Mouse (Mus musculus): ENCODE measurements around the gene Glmp. TPM values are rescaled to one million over a fixed set of nuclear protein-coding genes. Genes with fewer than 3 reads are reported as not detected.
"Not testable (repeated sequence)": the region's sequence is repeated elsewhere in the genome, so short reads cannot be mapped to it uniquely, and the experiment has no call there.

Gene Glmp
- polyA plus RNA-seq, 1 experiment = 171 TPM

DNA sequence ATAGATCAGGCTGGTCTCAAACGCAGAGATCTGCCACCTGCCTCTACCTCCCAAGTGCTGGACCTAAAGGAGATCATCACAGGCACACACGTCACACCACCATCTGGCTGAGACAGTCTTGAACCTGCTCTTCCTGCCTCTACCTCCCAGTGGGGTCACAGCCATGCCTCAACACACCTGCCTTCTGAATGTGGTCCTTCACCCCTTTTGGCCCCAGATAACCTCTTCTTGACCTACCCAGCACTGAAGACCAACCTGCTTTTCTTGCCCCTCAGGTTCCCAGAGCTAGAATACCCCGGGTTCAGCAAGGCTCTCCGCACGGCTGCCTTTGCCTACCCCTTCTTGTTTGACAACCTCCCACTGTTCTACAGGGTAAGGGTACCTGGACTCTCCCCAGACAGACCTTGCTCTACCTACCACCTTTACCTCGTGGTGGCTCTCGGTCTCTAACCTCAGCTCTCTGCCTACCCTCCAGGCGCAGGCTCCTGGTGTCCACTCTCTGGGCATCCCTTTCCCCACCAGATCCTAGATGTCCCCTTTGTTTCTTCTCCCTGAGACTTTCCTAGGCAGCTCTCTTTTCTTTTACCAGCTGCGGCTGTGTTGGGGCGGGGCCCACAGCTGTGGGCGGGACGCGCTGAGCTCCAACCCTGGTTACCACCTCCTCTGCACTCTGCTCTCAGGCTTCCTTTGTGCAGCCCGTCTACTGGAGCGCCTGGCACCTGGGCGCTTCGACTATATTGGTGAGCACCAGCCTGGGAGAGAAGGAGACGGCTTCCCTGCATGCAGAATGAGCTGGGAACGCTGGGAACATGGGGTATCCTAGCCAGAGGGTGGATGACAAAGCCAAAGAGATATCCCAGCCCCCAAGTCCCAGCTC, 51.2 kb downstream of the Glmp start:
- H3K4me2 ChIP-seq (ENCODE audit: low read depth) = peak overlapping the region; percentile 60
- not testable (repeated sequence) for H3K36me3 ChIP-seq (ENCODE audit: control insufficient read depth, insufficient read depth); H3K27me3 ChIP-seq (ENCODE audit: control insufficient read depth, insufficient read depth, insufficient read length); H3K79me2 ChIP-seq (ENCODE audit: control insufficient read depth, insufficient read depth); H3ac ChIP-seq (ENCODE audit: control insufficient read depth, insufficient read length); H3K4me3 ChIP-seq

DNA sequence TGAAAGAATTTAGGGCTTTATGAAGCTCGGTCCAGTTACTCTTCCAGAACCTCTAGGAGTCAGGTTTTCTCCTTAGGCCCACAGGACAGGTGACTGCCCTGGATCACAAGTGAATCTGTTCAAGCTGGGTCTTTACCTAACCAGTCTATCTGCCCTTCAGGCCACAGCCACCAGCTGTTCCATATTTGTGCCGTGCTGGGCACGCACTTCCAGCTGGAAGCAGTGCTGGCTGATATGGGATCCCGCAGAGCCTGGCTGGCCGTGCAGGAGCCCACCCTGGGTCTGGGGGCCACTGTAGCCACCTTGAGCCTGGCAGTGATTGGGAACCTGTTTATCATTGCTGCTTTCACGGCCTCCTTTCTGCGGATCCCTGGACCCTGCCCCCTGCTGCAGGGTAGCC, 51.8 kb downstream of the Glmp start:
- not testable (repeated sequence) for H3K36me3 ChIP-seq (ENCODE audit: control insufficient read depth, insufficient read depth); H3K4me3 ChIP-seq
- peak overlapping the region; percentile 60 for H3K4me2 ChIP-seq (ENCODE audit: low read depth)

DNA sequence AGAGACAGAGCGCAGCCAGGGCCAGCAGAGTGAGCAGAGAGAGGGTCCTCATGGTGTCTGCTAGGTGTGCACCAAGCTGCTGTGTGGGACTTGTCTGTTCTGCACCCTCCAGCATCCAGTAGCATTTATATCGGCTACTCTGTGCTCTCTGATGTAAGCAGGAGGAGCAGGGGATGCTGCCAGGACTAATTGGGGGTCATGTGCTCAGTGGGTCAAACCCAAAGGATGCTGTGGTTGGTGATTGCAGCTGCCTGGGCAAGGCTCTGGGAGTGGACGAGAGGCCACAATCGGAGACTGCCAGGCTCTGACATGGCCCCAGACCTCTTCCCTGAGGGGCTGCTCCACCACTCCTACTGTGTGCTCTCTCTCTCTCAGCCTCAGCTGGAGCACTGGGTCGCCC, 53.8 kb downstream of the Glmp start, which contains the start of gene Bglap2:
Bglap2 (minus strand) TSS at position 101 of the 400 bp plus-strand sequence.
- H3K27me3 ChIP-seq (ENCODE audit: control insufficient read depth, insufficient read depth, insufficient read length); H3K36me3 ChIP-seq (ENCODE audit: control insufficient read depth, insufficient read depth); H3K79me2 ChIP-seq (ENCODE audit: control insufficient read depth, insufficient read depth); H3ac ChIP-seq (ENCODE audit: control insufficient read depth, insufficient read length); H3K4me2 ChIP-seq (ENCODE audit: low read depth); H3K4me3 ChIP-seq: not testable (repeated sequence)
- peak in 1 of 3 experiments; percentile 4 for TF ChIP-seq MYOG (IDR thresholded peaks at IDR 0.05; ENCODE audit: control insufficient read depth in 1 of 3, insufficient read depth in 1 of 3, insufficient read length in 2 of 3, low read depth in 2 of 3)

More for the DNA sequence above, 51.8 kb downstream of the Glmp start:
- H3K27me3 ChIP-seq (ENCODE audit: control insufficient read depth, insufficient read depth, insufficient read length); H3K79me2 ChIP-seq (ENCODE audit: control insufficient read depth, insufficient read depth); H3ac ChIP-seq (ENCODE audit: control insufficient read depth, insufficient read length): not testable (repeated sequence)

Other genes starting within 250 kb of the Glmp start
- not detected for gene Ttc24, start 246.7 kb upstream of the Glmp start, polyA plus RNA-seq (2012; fragmentation: generic; extraction: Trizol)
- gene Iqgap3, start 243.1 kb upstream of the Glmp start, polyA plus RNA-seq (2012; fragmentation: generic; extraction: Trizol) = 13.6 TPM
- 121 TPM for gene Mef2d, start 182.7 kb upstream of the Glmp start, polyA plus RNA-seq (2012; fragmentation: generic; extraction: Trizol)
- gene Rhbg, start 70.3 kb upstream of the Glmp start, polyA plus RNA-seq (2012; fragmentation: generic; extraction: Trizol) = not detected
- 0.06 TPM for gene Gm38392, start 37.8 kb upstream of the Glmp start, polyA plus RNA-seq (2012; fragmentation: generic; extraction: Trizol)
- gene Tsacc, start 28.0 kb upstream of the Glmp start, polyA plus RNA-seq (2012; fragmentation: generic; extraction: Trizol) = 2.7 TPM
- 409 TPM for gene Cct3, start 27.9 kb upstream of the Glmp start, polyA plus RNA-seq (2012; fragmentation: generic; extraction: Trizol)
- 2.3 TPM for gene Tmem79, start 11.1 kb downstream of the Glmp start, polyA plus RNA-seq (2012; fragmentation: generic; extraction: Trizol)
- 53.5 TPM for gene Smg5, start 11.2 kb downstream of the Glmp start, polyA plus RNA-seq (2012; fragmentation: generic; extraction: Trizol)
- not detected for gene Paqr6, start 39.6 kb downstream of the Glmp start, polyA plus RNA-seq (2012; fragmentation: generic; extraction: Trizol)
- gene Bglap3, start 47.7 kb downstream of the Glmp start, polyA plus RNA-seq (2012; fragmentation: generic; extraction: Trizol) = 0.95 TPM
- gene Bglap2, start 53.7 kb downstream of the Glmp start, polyA plus RNA-seq (2012; fragmentation: generic; extraction: Trizol) = 6.6 TPM
- 0.34 TPM for gene Bglap, start 59.4 kb downstream of the Glmp start, polyA plus RNA-seq (2012; fragmentation: generic; extraction: Trizol)
- 59.0 TPM for gene Pmf1, start 85.3 kb downstream of the Glmp start, polyA plus RNA-seq (2012; fragmentation: generic; extraction: Trizol)
- gene Slc25a44, start 100.1 kb downstream of the Glmp start, polyA plus RNA-seq (2012; fragmentation: generic; extraction: Trizol) = 19.3 TPM
- 0.35 TPM for gene Sema4a, start 136.2 kb downstream of the Glmp start, polyA plus RNA-seq (2012; fragmentation: generic; extraction: Trizol)
- 954 TPM for gene Lmna, start 184.9 kb downstream of the Glmp start, polyA plus RNA-seq (2012; fragmentation: generic; extraction: Trizol)
- 8.1 TPM for gene Mex3a, start 207.4 kb downstream of the Glmp start, polyA plus RNA-seq (2012; fragmentation: generic; extraction: Trizol)
- gene Rab25, start 223.3 kb downstream of the Glmp start, polyA plus RNA-seq (2012; fragmentation: generic; extraction: Trizol) = 0.13 TPM
- gene Lamtor2, start 228.1 kb downstream of the Glmp start, polyA plus RNA-seq (2012; fragmentation: generic; extraction: Trizol) = 165 TPM
- gene Ubqln4, start 228.7 kb downstream of the Glmp start, polyA plus RNA-seq (2012; fragmentation: generic; extraction: Trizol) = 44.9 TPM

Data from myocyte (in vitro differentiated cells).